Mouse (Mus musculus) midbrain, embryonic 13.5 days (tissue): Measurements from ENCODE around the gene Gclc. TPM values are rescaled to one million over a fixed set of nuclear protein-coding genes. Genes with fewer than 3 reads are reported as not detected.

Experiments used
- ATAC-seq: fragments of 200-750 bp; cut with Nextera tagmentation; 2 replicates; pipeline ENCODE4 v1.8.0; 2017; ENCODE audit warnings: mild to moderate bottlenecking, moderate TSS enrichment, moderate library complexity
- H3K27ac ChIP-seq: fragments of 300-500 bp; sonication (generic); 2 replicates; pipeline ENCODE4 v1.5.1; 2015; ENCODE audit warnings: inconsistent platforms, mild to moderate bottlenecking, moderate library complexity
- H3K27me3 ChIP-seq: fragments of 300-500 bp; sonication (generic); 2 replicates; pipeline ENCODE4 v1.6.1; 2015; ENCODE audit warnings: mild to moderate bottlenecking, inconsistent platforms
- H3K36me3 ChIP-seq: fragments of 300-500 bp; sonication (generic); 2 replicates; pipeline ENCODE4 v1.6.1; 2015; ENCODE audit warnings: mild to moderate bottlenecking, inconsistent platforms
- H3K4me1 ChIP-seq: fragments of 300-500 bp; sonication (generic); replicated peaks from 2 replicates; pipeline ENCODE4 v1.6.1; 2015; ENCODE audit warnings: inconsistent platforms
- H3K4me2 ChIP-seq: fragments of 300-500 bp; sonication (generic); replicated peaks from 2 replicates; pipeline ENCODE4 v1.6.1; 2015; ENCODE audit warnings: moderate library complexity, mild to moderate bottlenecking, inconsistent platforms
- H3K4me3 ChIP-seq: fragments of 300-500 bp; sonication (generic); replicated peaks from 2 replicates; pipeline ENCODE4 v1.5.1; 2015; ENCODE audit warnings: mild to moderate bottlenecking, inconsistent platforms
- H3K9ac ChIP-seq: fragments of 300-500 bp; sonication (generic); replicated peaks from 2 replicates; pipeline ENCODE4 v1.6.1; 2015; ENCODE audit warnings: mild to moderate bottlenecking, inconsistent platforms
- H3K9me3 ChIP-seq: fragments of 300-500 bp; sonication (generic); 2 replicates; pipeline ENCODE4 v1.6.1; 2016; ENCODE audit warnings: mild to moderate bottlenecking, inconsistent platforms
- WGBS: fragments of 180-500 bp; shearing (Covaris S2); methylation state at CpG from one replicate; pipeline ENCODE4 v1.1.7; 2015; 5-methylcytosine and 5-hydroxymethylcytosine counted together
- polyA plus RNA-seq: library from polyadenylated mRNA; unstranded; fragments of >200 nt; fragmentation: Nextera tagmentation; extraction: Ambion mirVana; gene quantifications from 2 replicates; pipeline ENCODE4 v1.2.1, GENCODE M21; 2015

Gene Gclc
- 16.3 and 16.8 TPM in 2 replicates for polyA plus RNA-seq

GRCm38 (mm10) chr9:77753853-77754727, at the start of gene Gclc:
TSS of gene Gclc (plus strand) at chr9:77754535.
- WGBS, result 8% methylated on average over 54 of the region's 54 CpGs
- peak; percentile 90 for ATAC-seq
- Histone ChIP-seq H3K9ac (peak within 1 kb of the TSS; percentile 79), H3K4me3 (peak within 1 kb of the TSS; percentile 77), H3K4me1 (peaks cover 27% of the 10 kb centered on the region), H3K36me3 (no peaks in the 10 kb centered on the region), H3K4me2 (peak within 1 kb of the TSS; percentile 77), H3K27ac (peak within 1 kb of the TSS; percentile 87), H3K9me3 (no peaks in the 10 kb centered on the region), H3K27me3 (0 out of 2 replicates have a peak, but pooled peaks cover 12% of the 10 kb centered on the region)

GRCm38 (mm10) chr9:77706515-77706914, 47.8 kb upstream of the Gclc start:
- Histone ChIP-seq H3K4me2 (no peak overlapping the region), H3K9me3 (no peaks in the 10 kb centered on the region), H3K36me3 (no peaks in the 10 kb centered on the region), H3K9ac (no peak overlapping the region), H3K4me1 (no peaks in the 10 kb centered on the region), H3K27ac (no peak overlapping the region), H3K4me3 (no peak overlapping the region), H3K27me3 (no peaks in the 10 kb centered on the region)
- 90% methylated on average over 6 of the region's 6 CpGs for WGBS
- ATAC-seq, result no peak

- no peaks in the 10 kb centered on the region for H3K27me3 ChIP-seq
- no peak for ATAC-seq
- H3K9me3 ChIP-seq, result no peaks in the 10 kb centered on the region
- H3K9ac ChIP-seq, result no peak overlapping the region
- no peak overlapping the region for H3K4me2 ChIP-seq
- H3K4me3 ChIP-seq, result no peak overlapping the region
- WGBS, result 81% methylated on average over 9 of the region's 9 CpGs
- no peaks in the 10 kb centered on the region for H3K4me1 ChIP-seq
- H3K27ac ChIP-seq, result no peak overlapping the region
- H3K36me3 ChIP-seq, result no peaks in the 10 kb centered on the region
Measured at GRCm38 (mm10) chr9:77707433-77708139, 46.7 kb upstream of the Gclc start.

- 64% methylated on average over 5 of the region's 5 CpGs for WGBS
- H3K9me3 ChIP-seq, result no peaks in the 10 kb centered on the region
- no peak overlapping the region for H3K27ac ChIP-seq
- H3K36me3 ChIP-seq, result no peaks in the 10 kb centered on the region
- H3K4me1 ChIP-seq, result no peaks in the 10 kb centered on the region
- no peaks in the 10 kb centered on the region for H3K27me3 ChIP-seq
- no peak for ATAC-seq
- H3K9ac ChIP-seq, result no peak overlapping the region
- no peak overlapping the region for H3K4me3 ChIP-seq
- H3K4me2 ChIP-seq, result no peak overlapping the region
Measured at GRCm38 (mm10) chr9:77708950-77709349, 45.4 kb upstream of the Gclc start.

- H3K4me2 ChIP-seq, result no peak overlapping the region
- no peak for ATAC-seq
Measured at GRCm38 (mm10) chr9:77711021-77711569, 43.2 kb upstream of the Gclc start.

GRCm38 (mm10) chr9:77712816-77713215, 41.5 kb upstream of the Gclc start:
- no peak overlapping the region for H3K27ac ChIP-seq
- H3K4me1 ChIP-seq, result no peaks in the 10 kb centered on the region
- H3K4me3 ChIP-seq, result no peak overlapping the region
- no peak for ATAC-seq
- H3K9ac ChIP-seq, result no peak overlapping the region
- H3K36me3 ChIP-seq, result no peaks in the 10 kb centered on the region
- no peak overlapping the region for H3K4me2 ChIP-seq
- 84% methylated on average over 3 of the region's 3 CpGs for WGBS
- H3K9me3 ChIP-seq, result no peaks in the 10 kb centered on the region
- H3K27me3 ChIP-seq, result no peaks in the 10 kb centered on the region

More at GRCm38 (mm10) chr9:77711021-77711569, 43.2 kb upstream of the Gclc start:
- Histone ChIP-seq H3K4me3 (no peak overlapping the region), H3K9ac (no peak overlapping the region), H3K27ac (no peak overlapping the region), H3K36me3 (no peaks in the 10 kb centered on the region), H3K9me3 (no peaks in the 10 kb centered on the region), H3K4me1 (no peaks in the 10 kb centered on the region), H3K27me3 (no peaks in the 10 kb centered on the region)
- 91% methylated on average over 5 of the region's 5 CpGs for WGBS

- H3K36me3 ChIP-seq, result no peaks in the 10 kb centered on the region
- no peak overlapping the region for H3K27ac ChIP-seq
- H3K27me3 ChIP-seq, result no peaks in the 10 kb centered on the region
- H3K4me2 ChIP-seq, result no peak overlapping the region
- no peak overlapping the region for H3K4me3 ChIP-seq
- no peak for ATAC-seq
- H3K4me1 ChIP-seq, result no peaks in the 10 kb centered on the region
- H3K9me3 ChIP-seq, result no peaks in the 10 kb centered on the region
- 93% methylated on average over 5 of the region's 5 CpGs for WGBS
- no peak overlapping the region for H3K9ac ChIP-seq
Measured at GRCm38 (mm10) chr9:77713301-77713700, 41.0 kb upstream of the Gclc start.

- Histone ChIP-seq H3K27ac (no peak overlapping the region), H3K4me3 (no peak overlapping the region), H3K9me3 (no peaks in the 10 kb centered on the region), H3K4me2 (no peak overlapping the region), H3K27me3 (no peaks in the 10 kb centered on the region), H3K36me3 (no peaks in the 10 kb centered on the region), H3K9ac (no peak overlapping the region), H3K4me1 (no peaks in the 10 kb centered on the region)
- 93% methylated on average over 2 of the region's 2 CpGs for WGBS
- ATAC-seq, result no peak
Measured at GRCm38 (mm10) chr9:77715262-77715661, 39.1 kb upstream of the Gclc start.

GRCm38 (mm10) chr9:77716009-77716408, 38.3 kb upstream of the Gclc start:
- WGBS, result 82% methylated on average over 1 of the region's 1 CpGs
- no peaks in the 10 kb centered on the region for H3K4me1 ChIP-seq
- H3K36me3 ChIP-seq, result no peaks in the 10 kb centered on the region
- ATAC-seq, result no peak
- H3K9ac ChIP-seq, result no peak overlapping the region
- no peak overlapping the region for H3K4me3 ChIP-seq
- H3K27me3 ChIP-seq, result no peaks in the 10 kb centered on the region
- no peak overlapping the region for H3K27ac ChIP-seq
- no peak overlapping the region for H3K4me2 ChIP-seq
- no peaks in the 10 kb centered on the region for H3K9me3 ChIP-seq

- WGBS, result 56% methylated on average over 5 of the region's 5 CpGs
- Histone ChIP-seq H3K9ac (no peak overlapping the region), H3K4me2 (no peak overlapping the region), H3K9me3 (no peaks in the 10 kb centered on the region), H3K4me1 (no peaks in the 10 kb centered on the region), H3K36me3 (no peaks in the 10 kb centered on the region), H3K27ac (no peak overlapping the region), H3K27me3 (no peaks in the 10 kb centered on the region), H3K4me3 (no peak overlapping the region)
- ATAC-seq, result no peak
Measured at GRCm38 (mm10) chr9:77717831-77718435, 36.4 kb upstream of the Gclc start.

GRCm38 (mm10) chr9:77718816-77719411, 35.4 kb upstream of the Gclc start:
- Histone ChIP-seq H3K27me3 (no peaks in the 10 kb centered on the region), H3K4me2 (no peak overlapping the region), H3K4me3 (no peak overlapping the region), H3K4me1 (no peaks in the 10 kb centered on the region), H3K9ac (no peak overlapping the region), H3K9me3 (no peaks in the 10 kb centered on the region), H3K36me3 (no peaks in the 10 kb centered on the region), H3K27ac (no peak overlapping the region)
- WGBS, result 81% methylated on average over 8 of the region's 8 CpGs
- no peak for ATAC-seq
